Mouse (Mus musculus) heart, embryonic 16.5 days (tissue): Measurements from ENCODE around the gene Zmynd8. TPM values are rescaled to one million over a fixed set of nuclear protein-coding genes. Genes with fewer than 3 reads are reported as not detected.
"Not testable (repeated sequence)": the region's sequence is repeated elsewhere in the genome, so short reads cannot be mapped to it uniquely, and the experiment has no call there.

Experiments
- ATAC-seq: fragments of 200-750 bp; cut with Nextera tagmentation; replicated peaks from 2 replicates; pipeline ENCODE4 v1.8.0; 2017; ENCODE audit warnings: moderate number of reproducible peaks; ENCODE audit not compliant: insufficient read depth, low FRiP score; ENCODE audit errors: extremely low read depth
- H3K27ac ChIP-seq: fragments of 300-500 bp; sonication (generic); 2 replicates; pipeline ENCODE4 v1.5.1; 2014; ENCODE audit warnings: mild to moderate bottlenecking, low read length, control low read depth, moderate library complexity
- H3K27me3 ChIP-seq: fragments of 300-500 bp; sonication (generic); 2 replicates; pipeline ENCODE4 v1.6.1; 2014; ENCODE audit warnings: low read length, mixed read lengths; ENCODE audit not compliant: control insufficient read depth, insufficient read depth
- H3K36me3 ChIP-seq: fragments of 300-500 bp; sonication (generic); 2 replicates; pipeline ENCODE4 v1.6.1; 2014; ENCODE audit not compliant: control insufficient read depth, insufficient read depth
- H3K4me1 ChIP-seq: fragments of 300-500 bp; sonication (generic); 2 replicates; pipeline ENCODE4 v1.6.1; 2014; ENCODE audit warnings: low read length, mixed read lengths; ENCODE audit not compliant: control insufficient read depth, insufficient read depth
- H3K4me2 ChIP-seq: fragments of 300-500 bp; sonication (generic); 2 replicates; pipeline ENCODE4 v1.6.1; 2014; ENCODE audit warnings: low read depth, mild to moderate bottlenecking, control low read depth, low read length
- H3K4me3 ChIP-seq: fragments of 300-500 bp; sonication (generic); 2 replicates; pipeline ENCODE4 v1.5.1; 2014; ENCODE audit warnings: mild to moderate bottlenecking, control low read depth, low read length
- H3K9ac ChIP-seq: fragments of 300-500 bp; sonication (generic); 2 replicates; pipeline ENCODE4 v1.6.1; 2014; ENCODE audit warnings: low read length, control low read depth
- H3K9me3 ChIP-seq: fragments of 300-500 bp; sonication (generic); replicated peaks from 2 replicates; pipeline ENCODE4 v1.6.1; 2016; ENCODE audit warnings: low read length; ENCODE audit not compliant: control insufficient read depth
- WGBS: fragments of 180-500 bp; shearing (Covaris S2); extraction: QIAGEN DNeasy Blood & Tissue Kit; methylation state at CpG from one replicate; pipeline ENCODE4 v1.1.7; 2014; 5-methylcytosine and 5-hydroxymethylcytosine counted together
- polyA plus RNA-seq: library from polyadenylated mRNA; unstranded; fragments of >200 nt; fragmentation: Nextera tagmentation; extraction: Ambion mirVana; gene quantifications from 2 replicates; pipeline ENCODE4 v1.2.1, GENCODE M21; 2015

Gene Zmynd8
- polyA plus RNA-seq, 1 experiment from 2014 or later: 36.0 TPM

DNA sequence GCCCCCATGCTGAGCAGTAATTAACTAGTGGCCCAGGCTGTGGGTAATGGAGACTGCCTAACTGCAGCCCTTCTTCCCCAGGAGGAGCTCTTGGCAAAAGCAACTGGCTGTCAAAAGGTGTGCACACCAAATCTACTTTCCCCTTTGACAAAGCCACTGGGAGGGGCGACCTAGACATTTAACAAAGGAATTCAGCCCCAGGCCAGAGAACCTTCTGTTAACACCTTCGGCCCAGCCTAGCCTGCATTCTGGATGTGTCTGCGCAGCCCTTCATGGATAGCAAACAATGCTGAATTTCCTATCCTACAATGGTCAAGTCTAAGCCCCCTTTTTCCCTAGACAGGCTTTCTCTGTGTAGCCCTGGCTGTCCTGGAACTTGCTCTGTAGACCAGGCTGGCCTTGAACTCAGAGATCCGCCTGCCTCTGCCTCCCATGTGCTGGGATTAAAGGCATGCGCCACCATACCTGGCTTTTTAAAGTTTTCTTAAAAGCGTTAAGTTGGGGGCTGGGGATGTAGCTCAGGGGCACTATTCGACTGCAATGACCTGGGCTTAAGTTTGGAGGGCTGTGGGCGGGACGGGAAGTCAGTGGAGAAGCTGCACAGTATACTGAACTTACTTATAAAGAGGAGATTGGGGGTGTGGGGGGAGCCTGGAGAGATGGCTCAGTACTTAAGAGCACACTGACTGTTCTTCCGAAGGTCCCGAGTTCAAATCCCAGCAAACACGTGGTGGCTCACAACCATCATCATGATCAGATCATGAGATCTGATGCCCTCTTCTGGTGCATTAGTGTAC, 90.4 kb downstream of the Zmynd8 start:
- no peak for ATAC-seq
- H3K27me3 ChIP-seq: no peaks in the 10 kb centered on the region
- no peak overlapping the region for H3K4me2 ChIP-seq
- no peak overlapping the region for H3K4me3 ChIP-seq
- peaks cover 57% of the 10 kb centered on the region for H3K36me3 ChIP-seq
- no peaks in the 10 kb centered on the region for H3K4me1 ChIP-seq
- H3K9me3 ChIP-seq: no peaks in the 10 kb centered on the region
- WGBS: 94% methylated on average over 12 of the region's 12 CpGs
- H3K9ac ChIP-seq: no peak overlapping the region
- H3K27ac ChIP-seq: no peak overlapping the region

DNA sequence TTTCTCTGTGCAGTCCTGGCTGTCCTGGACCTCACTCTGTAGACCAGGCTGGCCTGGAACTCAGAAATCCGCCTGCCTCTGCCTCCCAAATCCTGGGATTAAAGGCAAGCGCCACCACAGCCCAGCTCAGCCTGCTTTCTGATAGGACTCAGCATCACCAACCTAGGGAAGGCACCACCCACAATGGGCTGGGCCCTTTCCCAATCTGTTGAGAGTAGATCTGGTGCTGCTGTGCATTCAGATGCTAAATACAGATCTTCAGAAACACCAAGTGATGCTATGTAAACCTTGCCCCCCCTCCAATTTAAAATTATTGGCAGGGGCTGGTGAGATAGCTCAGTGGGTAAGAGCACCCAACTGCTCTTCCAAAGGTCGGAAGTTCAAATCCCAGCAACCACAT, 98.6 kb downstream of the Zmynd8 start:
- not testable (repeated sequence) for H3K27me3 ChIP-seq, H3K9ac ChIP-seq, H3K4me1 ChIP-seq, H3K27ac ChIP-seq, H3K4me2 ChIP-seq, ATAC-seq, H3K4me3 ChIP-seq, H3K9me3 ChIP-seq
- peaks cover 44% of the 10 kb centered on the region for H3K36me3 ChIP-seq
- WGBS: 93% methylated on average over 3 of the region's 3 CpGs

DNA sequence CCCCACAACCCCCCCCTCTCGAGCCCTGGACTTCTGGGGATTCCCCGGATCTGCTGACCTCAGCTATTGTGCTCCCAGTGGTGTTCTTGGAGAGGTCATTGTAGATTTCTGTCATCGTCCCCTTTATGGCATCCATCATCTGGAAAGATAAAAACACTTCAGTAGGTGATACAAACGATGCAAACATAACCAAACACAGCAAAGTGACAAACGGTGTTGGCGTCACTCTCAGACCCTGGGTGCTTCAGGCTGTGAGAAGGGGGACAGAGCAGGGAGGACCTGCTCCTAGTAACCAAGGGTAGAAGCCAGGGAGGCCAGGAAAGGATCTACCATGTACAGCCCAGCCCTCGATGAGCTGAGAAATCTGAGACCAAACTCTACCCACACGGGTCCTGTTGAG, 100.9 kb downstream of the Zmynd8 start:
- no peak overlapping the region for H3K4me3 ChIP-seq
- no peak for ATAC-seq
- H3K4me2 ChIP-seq: no peak overlapping the region
- no peaks in the 10 kb centered on the region for H3K4me1 ChIP-seq
- H3K36me3 ChIP-seq: peaks cover 43% of the 10 kb centered on the region
- no peak overlapping the region for H3K9ac ChIP-seq
- WGBS: 42% methylated on average over 8 of the region's 8 CpGs
- H3K27me3 ChIP-seq: no peaks in the 10 kb centered on the region
- no peak overlapping the region for H3K27ac ChIP-seq
- no peaks in the 10 kb centered on the region for H3K9me3 ChIP-seq

DNA sequence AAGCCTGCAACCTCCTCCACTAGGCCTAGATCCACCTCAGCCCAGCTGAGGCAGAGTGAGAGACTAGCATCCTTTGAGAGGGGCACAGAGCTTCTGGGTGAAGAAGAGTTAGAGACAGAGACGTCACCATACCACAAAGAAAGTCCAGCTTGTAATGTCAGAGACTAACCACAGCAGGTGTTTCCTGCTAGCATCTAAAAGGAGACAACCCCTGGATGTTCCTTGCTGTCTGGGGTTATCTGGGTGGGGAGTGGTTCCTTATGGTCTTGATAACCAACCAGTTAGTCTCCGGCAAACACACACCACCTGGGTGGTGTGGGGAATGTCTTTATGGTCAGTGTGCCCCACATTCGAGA, 105.6 kb downstream of the Zmynd8 start:
- Histone ChIP-seq H3K4me1 (peaks cover 4% of the 10 kb centered on the region), H3K4me2 (no peak overlapping the region), H3K4me3 (no peak overlapping the region), H3K9ac (no peak overlapping the region), H3K9me3 (no peaks in the 10 kb centered on the region), H3K27ac (no peak overlapping the region; the same call in 1 of the 2 replicates), H3K27me3 (no peaks in the 10 kb centered on the region), H3K36me3 (peaks cover 61% of the 10 kb centered on the region)
- 64% methylated on average over 3 of the region's 3 CpGs for WGBS
- no peak for ATAC-seq

DNA sequence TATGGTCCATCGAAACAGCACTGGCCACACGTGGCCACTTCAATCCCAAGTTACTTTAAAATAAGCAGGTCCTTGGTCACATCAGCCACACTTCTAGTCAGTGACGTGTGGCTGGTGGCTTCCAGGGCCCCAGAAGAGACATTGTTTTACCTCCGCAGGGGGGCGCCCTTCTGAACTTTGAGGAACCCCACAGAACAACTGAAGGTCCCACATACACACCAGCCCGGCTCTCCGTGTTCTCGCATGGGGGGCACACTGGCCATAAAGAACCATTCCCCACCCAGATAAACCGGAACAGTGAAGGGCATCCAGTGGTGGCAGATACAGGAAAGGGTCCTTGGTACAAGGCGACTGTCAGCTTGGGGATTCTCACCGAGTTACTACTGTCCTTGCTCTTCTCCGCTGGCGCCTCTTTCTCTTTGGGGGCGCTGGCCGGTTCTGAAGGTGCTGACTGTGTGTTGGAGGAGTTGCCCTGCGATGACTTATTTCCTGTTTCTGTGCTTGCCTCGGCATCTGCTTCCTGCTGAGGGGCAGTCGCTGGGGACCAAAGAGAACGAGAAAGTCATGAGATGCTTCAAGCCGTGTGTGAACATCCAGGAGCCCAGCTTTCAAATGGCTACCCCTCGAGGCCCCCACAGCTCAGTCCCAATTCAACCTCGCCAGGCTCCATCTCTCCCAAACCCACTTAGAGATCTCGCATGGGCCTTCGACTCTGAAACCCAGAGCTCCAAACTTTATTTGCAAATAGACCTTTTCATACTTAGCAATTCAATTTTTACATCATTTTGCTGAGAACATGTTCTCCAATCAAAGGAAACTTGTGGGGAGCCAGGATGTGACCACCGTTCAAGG, 106.2 kb downstream of the Zmynd8 start:
- peak overlapping the region; percentile 24; the same call in 1 of the 2 replicates for H3K27ac ChIP-seq

DNA sequence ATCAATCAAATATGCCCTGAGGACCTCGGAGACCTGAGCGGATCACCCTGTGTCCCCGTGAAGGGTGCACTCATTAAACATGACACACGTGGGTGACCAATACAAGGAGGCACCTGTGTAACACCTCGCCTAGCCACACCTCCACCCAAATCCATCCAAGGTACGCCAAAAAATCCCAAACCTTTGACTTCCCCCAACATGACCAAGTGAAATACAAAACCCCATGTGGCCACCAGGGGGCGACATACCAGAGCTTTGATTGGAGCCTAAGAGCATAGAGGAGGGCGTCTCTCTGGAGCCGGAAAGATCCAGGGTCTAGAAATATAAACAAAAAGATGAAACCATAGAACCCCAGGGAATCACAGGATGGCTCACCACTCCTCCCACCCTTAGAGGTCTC, 107.2 kb downstream of the Zmynd8 start:
- 64% methylated on average over 9 of the region's 9 CpGs for WGBS
- Histone ChIP-seq H3K27ac (no peak overlapping the region), H3K4me1 (peaks cover 15% of the 10 kb centered on the region), H3K27me3 (no peaks in the 10 kb centered on the region), H3K36me3 (peaks cover 51% of the 10 kb centered on the region), H3K4me3 (no peak overlapping the region), H3K9ac (no peak overlapping the region), H3K4me2 (no peak overlapping the region), H3K9me3 (no peaks in the 10 kb centered on the region)
- ATAC-seq: peak; percentile 20; the same call in 1 of the 2 replicates

More for the DNA sequence above, 106.2 kb downstream of the Zmynd8 start:
- 61% methylated on average over 25 of the region's 25 CpGs for WGBS
- Histone ChIP-seq H3K4me1 (peaks cover 9% of the 10 kb centered on the region), H3K4me3 (no peak overlapping the region), H3K27me3 (no peaks in the 10 kb centered on the region), H3K9ac (no peak overlapping the region), H3K36me3 (peaks cover 57% of the 10 kb centered on the region), H3K4me2 (no peak overlapping the region), H3K9me3 (no peaks in the 10 kb centered on the region)
- no peak for ATAC-seq

DNA sequence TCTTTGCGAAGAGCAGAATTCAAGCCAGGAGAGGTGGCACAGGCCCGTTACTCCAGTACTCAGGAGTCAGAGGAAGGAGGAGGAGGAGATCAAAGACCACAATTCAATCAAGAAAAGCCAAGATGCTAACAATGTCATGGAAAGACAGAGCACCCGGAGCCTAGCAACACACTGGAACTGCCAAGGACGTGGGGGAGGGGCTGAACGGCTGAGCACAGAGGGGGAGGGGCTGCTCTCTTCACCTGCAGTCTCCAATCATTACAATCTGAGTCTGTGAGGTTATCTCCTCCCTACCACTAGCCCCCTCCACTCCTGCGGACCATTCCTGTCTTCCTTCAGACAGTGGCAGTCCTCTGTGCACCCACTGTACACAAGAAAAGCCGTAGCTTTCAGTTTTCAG, 107.8 kb downstream of the Zmynd8 start:
- no peak for ATAC-seq
- Histone ChIP-seq H3K27me3 (no peaks in the 10 kb centered on the region), H3K9ac (no peak overlapping the region), H3K27ac (no peak overlapping the region), H3K4me1 (peaks cover 15% of the 10 kb centered on the region), H3K4me2 (no peak overlapping the region), H3K9me3 (no peaks in the 10 kb centered on the region), H3K4me3 (no peak overlapping the region), H3K36me3 (peaks cover 52% of the 10 kb centered on the region)
- 64% methylated on average over 7 of the region's 7 CpGs for WGBS

DNA sequence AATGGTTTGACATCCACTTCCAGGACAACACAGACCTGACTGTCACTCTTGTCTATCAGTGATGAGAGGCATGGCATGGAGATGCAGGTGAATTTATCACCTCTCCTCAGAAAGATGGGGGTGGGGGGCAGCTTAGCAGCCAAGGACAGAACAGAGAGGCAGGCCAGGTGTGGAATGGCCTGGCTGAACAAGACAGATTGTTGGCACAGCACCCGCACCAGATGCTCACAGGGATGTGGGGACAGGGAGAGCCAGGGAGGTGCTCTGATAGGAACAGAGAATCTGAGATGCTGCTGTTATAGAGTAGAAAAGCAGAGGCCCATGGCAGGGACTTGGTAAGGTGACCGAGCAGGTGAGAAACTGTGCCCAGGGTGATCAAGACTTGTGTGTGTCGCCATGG, 109.1 kb downstream of the Zmynd8 start:
- WGBS: 85% methylated on average over 3 of the region's 3 CpGs
- no peak overlapping the region for H3K9ac ChIP-seq
- no peak overlapping the region for H3K4me3 ChIP-seq
- no peaks in the 10 kb centered on the region for H3K27me3 ChIP-seq
- H3K4me1 ChIP-seq: peaks cover 15% of the 10 kb centered on the region
- no peak overlapping the region for H3K27ac ChIP-seq
- ATAC-seq: no peak
- H3K36me3 ChIP-seq: peaks cover 55% of the 10 kb centered on the region
- H3K4me2 ChIP-seq: no peak overlapping the region
- no peaks in the 10 kb centered on the region for H3K9me3 ChIP-seq

DNA sequence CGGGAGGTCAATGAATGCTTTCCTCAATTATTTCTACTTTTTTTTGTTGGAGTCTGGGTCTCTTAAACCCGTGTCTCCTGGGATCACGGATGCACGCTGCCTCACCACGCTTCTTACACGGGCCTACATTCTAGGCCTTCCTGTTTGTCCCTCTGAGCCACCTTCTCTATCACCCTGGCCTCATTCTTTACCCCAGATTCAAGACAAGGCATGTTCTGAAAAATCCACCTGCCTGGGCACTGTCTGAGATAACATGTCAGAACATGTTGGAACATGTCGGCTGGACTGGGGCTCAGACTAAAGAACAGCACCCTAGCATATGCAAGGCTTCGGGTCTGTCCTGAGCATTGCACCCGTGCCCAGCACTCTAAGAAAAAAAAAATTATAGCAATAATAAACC, 110.0 kb downstream of the Zmynd8 start:
- no peaks in the 10 kb centered on the region for H3K9me3 ChIP-seq
- no peak overlapping the region for H3K4me3 ChIP-seq
- peaks cover 15% of the 10 kb centered on the region for H3K4me1 ChIP-seq
- H3K27me3 ChIP-seq: no peaks in the 10 kb centered on the region
- ATAC-seq: no peak
- H3K36me3 ChIP-seq: peaks cover 56% of the 10 kb centered on the region
- H3K4me2 ChIP-seq: no peak overlapping the region
- no peak overlapping the region for H3K27ac ChIP-seq
- 93% methylated on average over 9 of the region's 9 CpGs for WGBS
- H3K9ac ChIP-seq: no peak overlapping the region
